Mouse (Mus musculus): ENCODE measurements around the gene Sh3bgrl2. TPM values are rescaled to one million over a fixed set of nuclear protein-coding genes. Genes with fewer than 3 reads are reported as not detected.
A peak's percentile ranks its signal among the peaks of the same experiment; 100 is the strongest.

Sh3bgrl2 gene
- total RNA-seq, 4 experiments from 2014 or later: 0.24 to 1.5 (median 0.94) TPM

DNA sequence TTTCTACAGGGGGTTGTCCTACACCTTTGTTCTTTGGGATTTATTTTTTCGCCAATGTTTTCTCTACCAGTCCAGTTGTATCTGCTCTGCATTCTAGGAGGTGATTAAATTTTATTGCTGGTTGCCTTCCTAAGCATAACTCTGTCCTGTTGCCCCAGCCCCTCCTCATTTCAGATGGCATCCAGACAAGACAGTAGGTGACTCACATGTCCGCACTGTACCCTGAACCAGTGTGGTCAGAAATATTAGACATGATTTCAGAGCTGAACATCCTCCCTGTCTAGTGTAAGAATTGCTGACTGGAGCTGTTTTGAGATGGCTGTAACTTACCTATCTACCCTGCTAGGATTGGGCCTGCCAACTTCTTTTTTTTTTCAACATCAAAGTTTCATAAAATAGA lies 40.9 kb downstream of the Sh3bgrl2 start:
- no peak for DNase-seq (ENCODE audit: low spot score in 2 of 2)

DNA sequence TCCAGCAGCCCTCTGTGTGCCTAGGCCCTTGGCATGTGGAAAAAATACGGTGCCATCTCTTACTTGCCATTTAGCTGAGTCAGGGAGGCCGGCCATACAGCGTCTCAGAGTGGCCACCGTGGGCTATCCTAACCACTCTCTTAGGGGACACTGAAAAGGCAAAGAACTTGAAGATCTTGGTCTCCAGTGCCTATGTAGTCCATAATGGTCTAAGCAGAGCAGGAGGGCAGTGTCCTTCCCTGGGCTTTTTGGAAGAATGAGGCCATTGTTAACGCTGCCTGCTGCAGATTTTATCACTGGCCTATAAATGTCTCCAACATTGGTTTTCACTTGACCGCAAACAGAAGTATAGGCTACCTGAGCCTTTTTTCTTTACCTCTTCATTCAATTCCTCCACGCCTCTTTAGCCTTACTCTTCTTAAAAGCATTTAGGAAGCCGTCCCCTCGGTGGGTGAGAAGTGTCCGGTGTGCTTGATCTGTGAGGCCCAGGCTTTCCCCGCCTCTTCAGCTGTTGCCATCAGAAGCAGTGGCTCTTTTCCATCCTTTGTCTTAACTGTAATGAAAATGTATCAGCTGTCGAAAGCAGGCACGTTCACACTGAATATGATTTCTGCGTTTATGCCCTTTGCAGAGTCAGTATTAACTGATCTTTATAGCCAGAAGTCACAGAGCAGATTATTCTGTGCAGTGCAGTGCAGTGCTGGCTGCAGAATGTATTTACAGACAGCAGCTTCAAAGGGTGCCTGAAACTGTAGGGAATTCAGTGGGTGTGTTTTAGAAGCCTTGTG lies 41.7 kb downstream of the Sh3bgrl2 start:
- DNase-seq (ENCODE audit: low spot score in 2 of 2): no peak

DNA sequence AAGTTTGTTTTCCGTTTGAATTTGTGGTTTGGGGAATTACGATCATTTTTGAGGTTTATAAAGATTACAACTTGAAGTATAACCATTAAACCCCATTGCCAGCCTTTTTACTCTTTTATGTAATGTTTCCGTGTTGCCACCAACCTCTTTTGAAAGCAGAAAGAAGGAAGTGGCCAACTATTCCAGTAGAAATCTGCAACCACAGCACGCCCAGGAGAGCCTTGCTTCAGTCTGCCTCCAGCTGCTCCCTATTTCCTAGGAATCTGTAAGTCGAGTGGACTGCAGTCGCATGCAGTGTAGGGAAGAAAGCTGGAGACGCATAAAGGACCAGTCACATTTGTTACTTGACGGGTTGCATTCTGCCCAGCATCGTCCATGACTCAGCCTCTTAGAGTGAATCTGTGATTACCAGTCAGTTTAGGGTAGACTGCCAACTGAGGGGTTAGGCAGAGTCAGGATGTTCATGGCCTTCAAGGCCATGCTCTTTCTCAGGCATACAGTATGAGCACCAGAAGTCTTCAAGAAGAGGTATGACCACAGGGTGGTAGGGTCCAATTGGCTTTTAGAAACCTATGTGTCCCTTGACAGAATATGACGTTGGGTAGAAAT lies 43.8 kb downstream of the Sh3bgrl2 start:
- no peak for DNase-seq (ENCODE audit: low spot score in 2 of 2)

DNA sequence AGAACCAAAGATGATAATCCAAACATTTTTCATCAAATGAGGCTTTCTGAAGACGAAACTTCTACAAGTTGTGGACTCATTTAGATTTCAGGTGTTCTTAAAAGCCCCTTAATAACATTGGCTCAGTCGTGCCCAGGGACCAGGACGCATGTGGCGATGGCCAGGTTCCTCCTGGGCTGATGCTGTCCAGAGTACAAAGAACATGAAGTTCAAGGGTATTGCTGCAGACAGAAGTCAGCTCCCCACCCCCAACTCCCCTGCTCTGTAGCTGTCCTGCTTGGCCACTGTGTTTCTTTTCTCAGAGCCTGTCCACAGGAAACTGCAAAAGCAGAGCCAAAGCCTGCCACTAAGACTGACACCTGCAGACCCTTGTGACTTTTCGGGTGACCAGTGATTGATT lies 45.7 kb downstream of the Sh3bgrl2 start:
- DNase-seq (ENCODE audit: low spot score in 2 of 2): no peak

DNA sequence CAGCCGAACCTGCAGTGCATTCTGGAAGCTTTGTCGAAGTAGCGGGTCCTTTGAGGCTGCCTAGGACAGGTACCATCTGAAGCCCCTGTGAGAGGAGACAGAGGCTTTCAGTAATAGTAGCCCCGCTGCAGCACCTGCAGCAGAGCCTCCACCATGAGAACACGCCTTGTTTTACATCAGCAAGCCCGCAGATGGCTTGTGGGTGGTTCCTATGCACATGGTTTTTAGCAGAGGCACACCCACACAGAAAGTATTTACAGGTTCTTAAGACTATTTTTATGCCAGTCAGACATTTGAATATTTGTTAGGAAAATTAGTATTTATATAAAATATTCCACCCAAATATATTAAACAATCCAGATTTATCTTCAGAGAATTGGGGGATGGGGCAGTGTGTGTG lies 48.0 kb downstream of the Sh3bgrl2 start:
- DNase-seq (ENCODE audit: low spot score in 2 of 2): no peak

DNA sequence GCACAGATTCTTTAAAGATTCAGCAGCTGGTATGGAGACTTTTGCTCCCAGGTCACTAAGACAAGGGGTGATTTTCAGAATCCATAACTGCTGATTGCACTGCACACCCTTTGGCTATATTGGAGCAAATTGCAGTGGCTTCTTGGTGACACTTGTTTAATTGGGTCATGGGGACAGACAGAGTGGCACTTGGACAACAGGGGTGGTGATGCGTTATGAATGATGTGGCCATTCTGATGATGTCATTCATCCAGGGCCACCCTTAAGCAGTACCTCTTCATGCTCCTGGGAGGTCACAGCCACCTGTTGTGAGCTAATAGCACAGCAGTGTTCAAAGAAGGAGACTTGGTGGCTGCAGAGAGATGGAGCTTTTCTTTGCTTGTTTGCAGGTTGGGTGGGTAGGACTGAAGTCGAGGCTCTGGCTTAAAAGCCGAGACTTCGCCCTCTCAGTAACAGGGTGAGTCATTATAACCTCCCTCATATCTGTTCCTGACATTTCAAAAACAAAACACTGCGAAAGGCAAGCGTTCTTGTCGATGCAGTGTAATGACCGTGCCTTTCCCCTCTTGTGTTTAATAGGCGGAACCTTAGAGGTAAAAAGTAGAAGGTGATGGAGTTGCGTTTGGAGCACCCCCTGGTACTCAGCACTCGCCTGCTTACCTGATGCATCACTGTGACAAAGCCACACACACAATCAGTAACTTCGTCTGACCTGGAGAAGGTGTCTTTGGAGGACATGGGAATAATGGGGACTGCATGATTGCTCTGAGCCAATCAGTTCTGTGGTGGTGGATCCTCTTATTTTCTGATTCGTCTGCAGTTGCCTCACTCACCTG lies 48.7 kb downstream of the Sh3bgrl2 start:
- DNase-seq (ENCODE audit: low spot score in 2 of 2): no peak

DNA sequence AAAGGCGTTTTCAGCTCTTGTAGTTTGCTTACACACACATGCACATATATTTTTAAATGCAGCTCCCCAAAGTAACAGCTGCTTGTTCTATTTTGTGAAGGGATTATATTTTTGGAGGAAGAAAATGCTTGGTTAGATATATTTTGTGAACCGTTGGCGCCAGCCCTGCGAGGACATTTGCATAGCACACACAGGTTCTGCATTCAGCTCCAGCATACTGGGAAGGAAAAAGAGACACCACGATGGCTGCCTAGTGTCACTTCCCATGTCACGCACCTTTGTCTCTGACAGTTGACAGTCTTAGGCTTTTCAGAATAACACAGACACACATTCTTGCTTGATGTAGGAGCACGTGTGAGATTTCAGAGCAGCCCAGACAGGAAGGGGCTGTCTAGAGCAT lies 49.9 kb downstream of the Sh3bgrl2 start:
- no peak for DNase-seq (ENCODE audit: low spot score in 2 of 2)

DNA sequence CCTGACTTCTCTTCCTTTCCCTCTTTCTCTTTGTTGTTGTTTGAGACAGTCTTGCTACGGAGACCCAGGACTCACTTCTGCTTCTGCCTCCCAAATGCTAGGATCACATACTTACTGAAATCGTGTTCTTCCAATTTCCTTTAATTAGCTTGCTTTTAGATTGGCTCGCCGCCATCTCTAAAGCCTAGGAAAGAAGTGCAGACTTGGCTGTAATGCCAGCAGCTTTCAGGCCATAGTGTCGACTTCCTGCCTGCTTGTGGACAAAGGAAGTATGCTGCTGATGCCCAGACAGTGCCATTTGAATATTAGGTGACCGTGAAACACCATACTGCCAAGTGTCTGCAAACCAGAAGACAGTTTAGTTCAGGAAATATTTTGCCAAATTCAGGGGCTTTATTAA lies 51.4 kb downstream of the Sh3bgrl2 start:
- no peak for DNase-seq (ENCODE audit: low spot score in 2 of 2)

DNA sequence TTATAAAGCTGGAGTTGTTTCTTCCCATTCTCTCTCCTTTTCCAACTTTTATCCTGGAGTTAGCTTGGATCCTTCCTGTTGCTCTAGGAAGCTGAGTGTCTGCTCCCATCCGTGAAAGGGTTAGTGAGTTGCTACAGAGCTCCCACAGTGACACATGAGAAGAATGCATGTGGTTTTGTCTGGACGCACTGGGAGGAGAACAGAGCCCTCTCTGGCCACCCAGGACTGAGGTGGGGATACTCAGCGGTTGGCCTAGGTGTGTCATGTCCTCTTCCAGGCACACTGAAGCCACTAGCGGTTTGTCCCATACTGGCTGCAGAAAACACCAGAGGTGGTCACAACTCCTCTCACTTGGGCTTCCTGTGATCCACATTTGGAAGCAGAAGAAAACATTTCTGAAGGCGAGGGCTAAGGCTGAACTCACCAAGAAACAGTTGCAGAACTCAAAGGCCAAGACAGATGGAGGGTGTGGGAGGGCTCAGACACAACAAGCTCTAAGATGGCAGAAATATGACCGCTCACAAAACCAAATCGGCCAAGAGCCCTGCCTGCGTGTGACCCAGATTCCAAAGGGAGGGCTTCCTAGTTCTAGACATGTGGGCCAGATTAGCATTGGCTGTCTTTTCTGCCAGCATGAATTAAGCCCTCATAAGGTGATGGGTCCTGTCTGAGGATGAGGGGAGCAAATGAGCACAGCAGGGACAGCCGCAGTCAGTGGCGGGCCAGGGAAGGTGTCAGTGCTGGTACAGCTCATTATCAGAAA lies 52.3 kb downstream of the Sh3bgrl2 start:
- no peak for DNase-seq (ENCODE audit: low spot score in 2 of 2)

DNA sequence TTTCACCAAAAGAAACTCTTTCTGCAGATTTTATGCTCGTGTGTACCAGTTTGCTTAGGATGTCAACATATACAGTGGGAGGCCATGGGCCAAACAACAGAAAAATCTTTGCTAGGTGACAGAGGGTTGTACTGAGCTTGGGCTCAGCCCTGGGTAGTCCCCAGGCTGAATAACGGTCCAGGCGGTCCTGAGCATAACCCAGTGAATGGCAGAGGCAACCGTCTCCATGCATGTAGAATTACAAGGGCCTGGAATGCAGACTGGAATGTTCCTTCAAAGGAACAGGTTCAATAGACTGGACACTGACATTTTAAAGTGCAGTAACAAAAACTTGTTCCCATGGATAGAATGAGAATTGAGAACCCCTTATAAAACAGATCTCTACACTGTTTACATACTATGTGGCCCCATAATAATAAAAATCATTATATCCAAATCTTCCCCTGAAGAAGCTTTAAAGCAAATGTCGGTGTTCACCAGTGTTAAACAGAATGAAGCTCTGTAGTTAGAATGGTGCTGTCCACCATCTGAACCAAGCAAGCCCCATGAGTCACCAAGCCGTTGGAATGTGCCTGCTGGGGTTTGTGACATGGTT lies 54.1 kb downstream of the Sh3bgrl2 start:
- no peak for DNase-seq (ENCODE audit: low spot score in 2 of 2)

DNA sequence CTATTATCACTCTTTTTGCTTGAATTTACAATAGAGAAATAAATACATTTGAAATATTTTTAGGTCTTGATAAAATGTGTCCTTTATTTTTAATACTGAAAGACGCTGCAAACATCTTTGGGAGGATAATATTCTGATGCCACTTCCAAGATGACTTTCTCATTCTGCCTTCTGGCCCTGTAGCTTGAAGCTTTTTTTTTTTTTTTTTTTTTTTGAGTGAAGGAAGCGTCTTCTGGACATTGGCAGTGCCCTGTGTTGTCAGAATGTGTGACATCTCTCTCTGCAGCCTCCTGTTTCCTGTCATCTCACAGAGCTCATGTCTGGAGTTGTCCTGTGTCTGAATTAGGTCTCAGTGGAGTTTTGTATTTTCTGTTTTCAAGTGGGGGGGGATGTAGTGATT lies 55.0 kb downstream of the Sh3bgrl2 start:
- DNase-seq (ENCODE audit: low spot score in 2 of 2): no peak

DNA sequence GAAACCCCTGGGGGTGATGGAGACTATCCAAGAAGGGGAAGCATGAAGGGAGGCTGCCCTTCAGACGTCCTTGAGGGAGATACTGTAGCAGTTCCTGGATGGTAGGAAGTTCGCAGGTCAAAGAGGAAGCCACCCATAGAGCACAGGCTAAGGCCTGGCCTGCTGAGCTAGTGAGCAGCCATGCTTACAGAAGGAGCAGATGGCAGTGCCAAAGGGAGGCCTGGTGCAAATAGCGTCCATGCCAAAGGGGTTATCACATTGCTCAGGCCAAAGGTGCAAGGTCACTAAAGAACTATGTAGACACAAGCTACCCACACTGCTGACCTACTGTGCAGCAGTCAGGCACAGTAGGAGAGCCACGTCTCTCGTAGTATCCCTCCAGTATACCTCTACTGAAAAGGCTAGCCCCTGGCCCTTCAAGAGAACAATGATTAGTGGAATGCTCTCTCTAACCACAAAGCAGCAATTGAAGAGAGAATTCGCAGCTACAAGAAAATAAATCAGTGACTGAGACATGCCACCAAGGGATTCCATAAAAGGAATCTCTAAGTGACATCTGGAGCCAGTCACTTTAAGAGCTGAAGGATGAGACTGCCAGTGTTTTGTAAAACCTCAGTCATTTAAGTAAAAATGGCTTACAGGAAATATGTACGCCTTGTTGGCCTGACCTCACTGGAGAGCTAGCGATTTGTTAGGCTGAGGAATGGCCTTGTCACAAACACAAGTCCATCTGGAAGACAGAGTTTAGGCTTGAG lies 57.9 kb downstream of the Sh3bgrl2 start:
- DNase-seq (ENCODE audit: low spot score in 2 of 2): no peak

DNA sequence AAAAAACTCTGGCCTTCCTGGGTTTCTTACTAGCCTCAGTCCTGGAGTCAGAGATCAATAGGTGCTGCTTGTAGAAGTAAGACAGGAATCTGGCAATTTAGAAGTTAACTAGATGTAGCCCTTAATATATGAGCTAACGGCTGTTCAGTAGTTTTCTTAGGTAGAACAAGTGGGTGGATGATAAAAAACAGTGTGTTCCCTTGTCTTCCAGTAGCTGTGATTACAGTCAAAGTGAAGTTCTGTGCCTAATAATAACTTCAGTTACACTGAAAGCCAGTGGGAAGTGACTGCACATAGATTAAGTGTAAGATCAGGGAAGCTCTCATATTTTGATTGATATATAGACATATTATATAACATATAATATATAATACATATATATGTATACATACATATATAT lies 60.0 kb downstream of the Sh3bgrl2 start:
- no peak for DNase-seq (ENCODE audit: low spot score in 2 of 2)

DNA sequence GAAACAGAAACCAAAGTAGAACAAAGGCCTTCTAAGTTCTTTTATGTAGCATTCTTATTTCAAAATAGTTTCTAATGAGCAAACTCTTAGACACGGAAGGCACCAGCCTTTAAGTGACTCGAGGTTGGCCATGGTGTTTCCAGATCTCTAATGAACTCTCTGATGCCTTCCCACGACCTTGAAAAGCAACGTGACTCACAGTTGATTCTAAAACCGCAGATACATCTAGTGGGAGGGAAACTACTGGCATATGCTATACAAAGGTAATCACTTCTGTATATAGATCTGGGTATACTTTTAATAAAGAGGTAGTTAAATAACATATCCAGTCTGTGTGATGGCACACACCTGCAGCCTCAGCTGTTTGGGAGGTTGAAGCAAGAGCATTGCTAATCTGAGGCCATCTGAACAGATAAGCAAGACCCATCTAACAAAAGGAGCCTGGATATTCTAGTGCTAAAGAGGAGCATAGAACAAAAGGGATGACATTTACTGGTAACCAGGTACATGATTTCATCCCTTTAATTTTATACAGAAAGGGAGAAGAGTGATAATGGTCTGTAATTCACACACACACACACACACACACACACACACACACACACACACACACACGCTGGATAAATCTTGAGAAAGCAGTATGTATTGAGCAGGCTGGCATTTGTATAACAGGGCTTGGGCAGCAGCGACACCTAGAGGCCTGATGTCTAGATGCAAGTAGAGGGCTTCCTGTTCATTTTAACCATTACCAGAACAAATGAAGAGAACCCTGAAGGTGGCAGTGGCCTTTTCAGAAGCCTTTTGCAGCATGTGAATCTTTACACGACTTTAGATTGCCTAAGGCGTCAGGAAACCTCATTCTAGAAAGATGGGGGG lies 61.5 kb downstream of the Sh3bgrl2 start:
- peak; percentile 16 to 30 for DNase-seq (ENCODE audit: low spot score in 2 of 2)

DNA sequence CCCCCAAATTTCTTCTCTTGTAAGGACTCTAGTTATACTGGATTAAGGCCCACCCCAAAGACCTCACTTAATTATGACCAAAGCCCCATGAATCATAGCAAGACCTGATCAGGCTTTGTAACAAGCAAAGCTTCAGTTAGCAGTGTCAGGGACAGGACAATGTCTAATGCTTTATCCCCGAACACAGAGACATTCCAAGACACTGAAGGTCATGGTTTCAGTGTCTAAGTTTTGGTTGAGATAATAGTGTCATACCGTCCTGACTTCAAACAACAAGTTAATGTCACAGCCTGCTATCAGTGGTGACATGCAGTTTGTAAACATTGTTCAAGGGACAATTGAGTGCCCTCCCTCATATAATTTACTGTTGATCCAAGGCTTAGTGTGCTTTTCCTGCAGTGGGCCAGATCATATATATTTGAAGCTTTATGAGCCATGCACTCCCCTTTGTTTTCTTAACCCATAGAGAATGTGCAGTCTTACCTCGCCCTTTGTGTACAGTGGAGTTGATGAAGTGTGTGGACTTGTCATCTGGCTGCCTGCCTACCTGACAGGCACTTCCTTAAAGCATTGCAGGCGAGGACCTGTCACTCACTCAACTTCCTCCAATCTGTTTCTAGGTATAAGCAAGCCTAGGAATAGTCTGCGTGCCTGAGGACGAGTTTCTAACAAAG lies 67.9 kb downstream of the Sh3bgrl2 start:
- DNase-seq (ENCODE audit: low spot score in 2 of 2): no peak

DNA sequence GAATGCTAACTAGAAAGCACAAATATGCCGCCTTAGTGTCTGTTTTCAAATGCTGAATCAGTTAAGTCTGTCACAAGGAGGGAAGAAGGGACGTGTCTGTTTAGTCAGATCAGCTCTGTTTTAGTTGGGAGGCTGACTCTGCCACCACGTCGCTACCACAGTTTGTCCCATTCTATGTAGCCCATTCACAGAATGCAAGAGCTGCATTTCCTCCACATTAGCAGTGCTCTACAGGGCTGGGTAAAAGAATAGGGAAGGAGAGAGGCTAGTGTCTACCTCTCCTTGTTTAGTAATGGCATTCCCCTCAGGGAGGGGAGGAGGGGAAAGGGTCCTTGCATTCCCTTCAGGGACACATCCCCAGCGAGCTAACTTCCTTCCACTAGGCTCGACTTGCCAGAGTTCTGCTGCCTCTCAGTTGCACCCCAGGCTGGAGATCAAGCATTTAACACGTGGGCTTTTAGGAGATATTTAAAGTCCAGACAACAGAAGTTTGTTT lies 68.5 kb downstream of the Sh3bgrl2 start:
- DNase-seq (ENCODE audit: low spot score in 2 of 2): no peak

DNA sequence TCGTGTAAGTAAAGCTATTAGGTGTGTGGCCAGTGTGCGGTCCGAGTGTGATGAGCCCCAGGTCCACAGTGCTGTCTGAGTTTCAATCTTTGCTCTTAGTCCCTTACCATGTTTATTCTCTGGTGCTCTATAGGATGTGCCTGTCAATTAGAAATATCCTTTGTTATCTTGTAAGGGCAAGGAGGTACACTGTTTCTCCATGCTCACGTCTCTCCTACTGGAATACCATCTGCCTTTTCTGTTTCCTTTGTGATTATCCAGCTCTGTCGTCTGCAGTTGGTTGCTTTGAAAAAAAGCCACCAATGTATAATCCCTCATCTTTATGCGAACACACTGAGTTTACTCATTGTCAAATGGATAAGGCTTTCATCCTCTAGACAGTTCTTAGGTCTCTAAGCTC lies 75.3 kb downstream of the Sh3bgrl2 start:
- no peak for DNase-seq (ENCODE audit: low spot score in 2 of 2)

DNA sequence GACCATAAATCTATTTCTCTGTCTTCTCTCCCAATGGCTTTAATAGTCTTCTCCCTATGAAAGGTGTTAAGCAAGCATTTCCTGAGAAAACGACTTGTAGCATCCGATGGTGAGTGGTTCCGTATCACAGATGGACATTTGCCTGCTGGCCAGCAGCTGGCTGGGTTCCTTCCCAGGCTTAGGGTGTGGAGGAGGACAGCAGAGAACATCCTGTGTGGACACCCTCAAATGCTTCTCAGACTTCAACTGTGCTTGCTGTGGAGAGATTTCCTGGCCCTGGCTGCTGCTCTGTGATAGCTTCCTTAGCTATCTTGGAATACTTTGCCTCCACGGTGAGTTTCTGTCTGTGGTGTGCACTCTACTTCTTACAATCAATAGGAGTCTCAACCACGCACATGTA lies 76.1 kb downstream of the Sh3bgrl2 start:
- no peak for DNase-seq (ENCODE audit: low spot score in 2 of 2)

DNA sequence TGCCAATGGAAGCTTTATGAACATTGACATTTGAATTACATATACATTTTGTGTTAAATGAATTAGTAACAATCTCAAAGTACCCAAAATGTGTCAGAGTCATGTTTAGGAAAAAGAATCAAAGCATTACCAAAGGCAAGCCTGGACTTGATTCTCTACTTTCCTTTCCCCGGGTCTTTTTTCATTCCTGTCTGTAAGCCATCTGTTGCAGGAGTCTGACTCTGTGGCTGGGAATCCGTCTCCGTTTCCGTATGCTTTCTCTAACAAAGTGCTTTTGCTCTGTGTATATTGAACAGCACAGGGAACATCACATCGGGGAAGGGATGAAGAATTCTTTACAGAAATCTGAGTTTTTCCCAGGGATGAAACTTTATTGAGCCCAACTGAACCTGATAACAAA lies 77.0 kb downstream of the Sh3bgrl2 start:
- no peak for DNase-seq (ENCODE audit: low spot score in 2 of 2)

Data from gastrocnemius, adult 8-10 months (tissue).